Comparison of ENCODE assay signal across 11 mouse cellular contexts in genomic region chr12:87380586-87381379, GRCm38 (mm10). TPM values are rescaled to one million over a fixed set of nuclear protein-coding genes. Genes with fewer than 3 reads are reported as not detected.
DNase-seq lines count a peak whose midpoint lies in the region; ATAC-seq and TF ChIP-seq lines count a peak whose summit lies in the region.
"Had no signal": no experiment of that assay in that cellular context is flagged by ENCODE, and none has a peak within 500 bp of the region (broad histone marks: within the 10 kb centered on the region; RNA-seq: fewer than 3 reads in every experiment).

No protein-coding gene starts in this region.

- H3K27ac ChIP-seq in heart, embryonic 16.5 days (ENCODE audit: low read length) = peak overlapping the region; percentile 20; the same call in 1 of the 2 replicates
- no peak overlapping the region for H3K27ac ChIP-seq in MEL (ENCODE audit: control insufficient read depth, low read depth, low read length)
- H3K27ac ChIP-seq in liver, embryonic 12.5 days = no peak overlapping the region

- H3K36me3 ChIP-seq in heart, embryonic 16.5 days (ENCODE audit: control insufficient read depth, insufficient read depth) = no peaks in the 10 kb centered on the region
- H3K36me3 ChIP-seq in MEL (ENCODE audit: control insufficient read depth in 1 of 2, insufficient read depth in 2 of 2, low read length in 2 of 2) = peaks cover 0 to 18% of the 10 kb centered on the region in 2 experiments; a peak in 3 of 4 replicates
- no peaks in the 10 kb centered on the region for H3K36me3 ChIP-seq in liver, embryonic 12.5 days

- TF ChIP-seq CTCF in MEL (IDR thresholded peaks at IDR 0.05 in 2 of 3, conservative IDR thresholded peaks at IDR 0.05 in 1 of 3; ENCODE audit: control insufficient read depth in 1 of 3, insufficient read depth in 1 of 3, low read depth in 2 of 3, low read length in 3 of 3, poor library complexity in 1 of 3, severe bottlenecking in 1 of 3) = no peak

- H3K9ac ChIP-seq in heart, embryonic 16.5 days (ENCODE audit: low read length) = no peak overlapping the region
- H3K9ac ChIP-seq in MEL (ENCODE audit: control insufficient read depth, low read depth, low read length, poor library complexity, severe bottlenecking) = no peak overlapping the region
- no peak overlapping the region for H3K9ac ChIP-seq in liver, embryonic 12.5 days

- no peak overlapping the region for H3K4me3 ChIP-seq in heart, embryonic 16.5 days (ENCODE audit: low read length)
- no peak overlapping the region for H3K4me3 ChIP-seq in MEL (ENCODE audit: control insufficient read depth in 1 of 2, insufficient read depth in 1 of 2, low read depth in 2 of 2, low read length in 2 of 2)
- H3K4me3 ChIP-seq in liver, embryonic 12.5 days = no peak overlapping the region

- peaks cover 17% of the 10 kb centered on the region for H3K79me2 ChIP-seq in MEL (ENCODE audit: control insufficient read depth, insufficient read depth, low read length, poor library complexity)

- no peak for TF ChIP-seq RAD21 in MEL (IDR thresholded peaks at IDR 0.05; ENCODE audit: low read depth, low read length)

- peaks cover 15% of the 10 kb centered on the region for H3K4me1 ChIP-seq in heart, embryonic 16.5 days (ENCODE audit: control insufficient read depth, insufficient read depth, low read length)
- peaks cover 4 to 18% of the 10 kb centered on the region in 2 experiments; a peak in 3 of 4 replicates for H3K4me1 ChIP-seq in MEL (ENCODE audit: control insufficient read depth in 1 of 2, insufficient read depth in 2 of 2, low read length in 2 of 2)
- peaks cover 40% of the 10 kb centered on the region for H3K4me1 ChIP-seq in liver, embryonic 12.5 days

- 62% methylated on average over 10 of the region's 10 CpGs for WGBS in heart, embryonic 16.5 days
- WGBS in liver, embryonic 12.5 days (ENCODE audit: insufficient replicate concordance) = 34% methylated on average over 10 of the region's 10 CpGs

- no peak for ATAC-seq in heart, embryonic 16.5 days (replicated peaks; ENCODE audit: extremely low read depth, insufficient read depth, low FRiP score)
- ATAC-seq in liver, embryonic 12.5 days = peak; percentile 32; the same call in 1 of the 2 replicates
- ATAC-seq: hindbrain, embryonic 16.5 days had no signal

- no peak for TF ChIP-seq POLR2A in MEL (IDR thresholded peaks at IDR 0.05; ENCODE audit: control insufficient read depth in 1 of 2, insufficient read depth in 1 of 2, low read depth in 1 of 2, low read length in 2 of 2, poor library complexity in 1 of 2)

- intact Hi-C loops in heart, postnatal 25 days (cut with DNase I) = no loop called here

- DNase-seq in heart, postnatal 25 days (ENCODE audit: low spot score) = no peak
- DNase-seq in 416B (ENCODE audit: low read depth) (peak; percentile 86), MEL (ENCODE audit: low read depth, low spot score) (no peak)
- no peak for DNase-seq in layer of hippocampus, postnatal 14 days (ENCODE audit: low spot score in 2 of 2)
- no peak for DNase-seq in frontal cortex, adult 2 months (ENCODE audit: extremely low spot score in 1 of 2, low spot score in 1 of 2)
- DNase-seq: gastrocnemius, postnatal 10 days; right cerebral cortex, postnatal 25 days; thymus, postnatal 25 days had no signal

- H3K27me3 ChIP-seq in heart, embryonic 16.5 days (ENCODE audit: control insufficient read depth, insufficient read depth, low read length) = no peaks in the 10 kb centered on the region
- no peaks in the 10 kb centered on the region for H3K27me3 ChIP-seq in MEL (ENCODE audit: control insufficient read depth in 1 of 2, insufficient read depth in 2 of 2, low read length in 2 of 2)
- H3K27me3 ChIP-seq in liver, embryonic 12.5 days (replicated peaks) = no peaks in the 10 kb centered on the region

- TF ChIP-seq EP300 in MEL (IDR thresholded peaks at IDR 0.05; ENCODE audit: low read depth in 1 of 2, low read length in 2 of 2) = no peak

- H3K4me2 ChIP-seq in heart, embryonic 16.5 days (ENCODE audit: low read depth, low read length) = no peak overlapping the region
- no peak overlapping the region for H3K4me2 ChIP-seq in liver, embryonic 12.5 days

- H3K9me3 ChIP-seq in heart, embryonic 16.5 days (replicated peaks; ENCODE audit: control insufficient read depth, low read length) = no peaks in the 10 kb centered on the region
- no peaks in the 10 kb centered on the region for H3K9me3 ChIP-seq in MEL (replicated peaks; ENCODE audit: insufficient read depth, low read length)
- H3K9me3 ChIP-seq in liver, embryonic 12.5 days (replicated peaks) = no peaks in the 10 kb centered on the region

TF ChIP-seq in MEL, 35 proteins besides CTCF, POLR2A, EP300 and RAD21:
- TF ChIP-seq SIN3A (IDR thresholded peaks at IDR 0.05; ENCODE audit: low read length) (no peak), MAX (IDR thresholded peaks at IDR 0.05; ENCODE audit: low read length) (0 out of 2 replicates have a peak, but pooled peaks have one; percentile 27), ZC3H11A (IDR thresholded peaks at IDR 0.05; ENCODE audit: low read depth, low read length) (no peak), ELF1 (IDR thresholded peaks at IDR 0.05; ENCODE audit: low read depth, low read length) (no peak)

RNA-seq across cellular contexts. Expression of gene Sptlc2, which starts 7.4 kb away (rescaled TPM):
- polyA plus RNA-seq in heart, embryonic 16.5 days (2015; fragmentation: Nextera tagmentation; extraction: Ambion mirVana) = 68.0 and 69.8 TPM in 2 replicates
- total RNA-seq in heart, postnatal 25 days (2021) = 10 to 100 TPM; 25.0 to 26.8 TPM
- 61.6 and 64.6 TPM in 2 replicates for total RNA-seq in MEL (2012; rRNA removed)
- 10 to 100 TPM in 1 of 2 experiments, not detected in 1; 75.9 TPM for polyA plus RNA-seq in MEL (2012; ENCODE audit: insufficient read depth in 1 of 2, insufficient read length in 2 of 2, low read depth in 1 of 2, low replicate concordance in 2 of 2, missing spikeins in 1 of 2)
- polyA plus RNA-seq in liver, embryonic 12.5 days (2016; fragmentation: Nextera tagmentation; extraction: Ambion mirVana) = 34.2 and 39.7 TPM in 2 replicates
- total RNA-seq in layer of hippocampus, postnatal 14 days (2021) = 10 to 100 TPM; 50.3 to 60.5 TPM
- polyA plus RNA-seq in frontal cortex, adult 2 months (2012; rRNA removed) = 19.3 and 22.8 TPM in 2 replicates
